Mouse (Mus musculus) CH12.LX (cell line): ENCODE results near the gene Ppil6. TPM values are rescaled to one million over a fixed set of nuclear protein-coding genes. Genes with fewer than 3 reads are reported as not detected.

Experiments used
- DNase-seq: peaks from one replicate; pipeline ENCODE4 v3.0.0-alpha.2; 2013; ENCODE audit errors: extremely low read depth
- H3K27ac ChIP-seq: 2 replicates; pipeline ENCODE4 v1.5.1; 2012; ENCODE audit warnings: low read depth, mild to moderate bottlenecking, control low read depth, moderate library complexity; ENCODE audit not compliant: insufficient read depth
- H3K27me3 ChIP-seq: replicated peaks from 2 replicates; pipeline ENCODE3; 2012; ENCODE audit warnings: inconsistent platforms
- H3K36me3 ChIP-seq, 2 experiments: replicated peaks in 1 of 2; 2 replicates each; pipeline versions ENCODE3 to v1.6.1; 2012; ENCODE audit warnings: inconsistent platforms in 1 of 2, low read length in 1 of 2, mild to moderate bottlenecking in 1 of 2, mixed read lengths in 1 of 2, moderate library complexity in 1 of 2; ENCODE audit not compliant: control insufficient read depth in 1 of 2, insufficient read depth in 1 of 2
- H3K4me1 ChIP-seq, 2 experiments: 2 replicates each; pipeline ENCODE4 v1.6.1; 2012; ENCODE audit warnings: inconsistent platforms in 1 of 2, moderate library complexity in 1 of 2; ENCODE audit not compliant: insufficient read depth in 2 of 2, control insufficient read depth in 1 of 2
- H3K4me2 ChIP-seq: 2 replicates; pipeline ENCODE4 v1.6.1; 2012; ENCODE audit warnings: low read depth, mild to moderate bottlenecking, control low read depth; ENCODE audit not compliant: poor library complexity, insufficient read depth, severe bottlenecking
- H3K4me3 ChIP-seq, 3 experiments: fragments of 150-350 bp in 1 of 3; sonication (generic) in 1 of 3; replicated peaks in 1 of 3; 2 replicates each; pipeline versions ENCODE3 to v1.5.1; 2011 to 2012; ENCODE audit warnings: low read depth in 2 of 3, low read length in 2 of 3, mild to moderate bottlenecking in 2 of 3, moderate library complexity in 2 of 3, control low read depth in 1 of 3, improper control_type of control experiment in 1 of 3, inconsistent platforms in 1 of 3, mixed read lengths in 1 of 3; ENCODE audit not compliant: poor library complexity in 1 of 3
- H3K79me2 ChIP-seq: replicated peaks from 2 replicates; pipeline ENCODE4 v1.6.1; 2012; ENCODE audit warnings: mild to moderate bottlenecking, moderate library complexity; ENCODE audit not compliant: control insufficient read depth, poor library complexity, insufficient read depth, severe bottlenecking; ENCODE audit errors: extremely low read depth
- H3K9ac ChIP-seq: 2 replicates; pipeline ENCODE4 v1.6.1; 2012; ENCODE audit warnings: low read depth, mild to moderate bottlenecking, control low read depth, moderate library complexity; ENCODE audit not compliant: insufficient read depth
- H3K9me3 ChIP-seq: replicated peaks from 2 replicates; pipeline ENCODE3; 2012; ENCODE audit warnings: low read length, inconsistent platforms, mixed read lengths
- CHD1 ChIP-seq: IDR thresholded peaks from 2 replicates; pipeline ENCODE4 v1.6.1; 2012; ENCODE audit warnings: low read depth, low read length, improper control_type of control experiment, inconsistent platforms
- HCFC1 ChIP-seq: IDR thresholded peaks from 2 replicates; pipeline ENCODE4 v1.6.1; 2012; ENCODE audit warnings: low read depth, mild to moderate bottlenecking, inconsistent platforms, low read length, improper control_type of control experiment
- JUN ChIP-seq: IDR thresholded peaks from 2 replicates; pipeline ENCODE4 v1.6.1; 2011; ENCODE audit warnings: low read depth, mild to moderate bottlenecking, low read length, improper control_type of control experiment, moderate library complexity; ENCODE audit not compliant: insufficient read depth
- JUND ChIP-seq: conservative IDR thresholded peaks from 2 replicates; pipeline ENCODE4 v1.6.1; 2011; ENCODE audit warnings: low read depth, low read length, improper control_type of control experiment
- KAT2A ChIP-seq: IDR thresholded peaks from 2 replicates; pipeline ENCODE4 v1.6.1; 2012; ENCODE audit warnings: low read length, improper control_type of control experiment, inconsistent platforms; ENCODE audit not compliant: insufficient replicate concordance
- MAX ChIP-seq: IDR thresholded peaks from 2 replicates; pipeline ENCODE4 v1.6.1; 2011; ENCODE audit warnings: low read length, improper control_type of control experiment
- NELFE ChIP-seq: IDR thresholded peaks from 2 replicates; pipeline ENCODE4 v1.6.1; 2011; ENCODE audit warnings: low read depth, low read length, improper control_type of control experiment
- POLR2A ChIP-seq: IDR thresholded peaks from 2 replicates; pipeline ENCODE4 v1.6.1; 2011; ENCODE audit warnings: low read depth, mild to moderate bottlenecking, improper control_type of control experiment, low read length
- RAD21 ChIP-seq: IDR thresholded peaks from 2 replicates; pipeline ENCODE4 v1.6.1; 2011; ENCODE audit warnings: low read depth, mild to moderate bottlenecking, low read length, improper control_type of control experiment, moderate library complexity
- RCOR1 ChIP-seq: conservative IDR thresholded peaks from 2 replicates; pipeline ENCODE4 v1.6.1; 2012; ENCODE audit warnings: low read depth, mild to moderate bottlenecking, inconsistent platforms, low read length, improper control_type of control experiment
- SMC3 ChIP-seq: IDR thresholded peaks from 2 replicates; pipeline ENCODE4 v1.6.1; 2011; ENCODE audit warnings: low read depth, low read length, improper control_type of control experiment
- TCF12 ChIP-seq: IDR thresholded peaks from 2 replicates; pipeline ENCODE4 v1.6.1; 2014; ENCODE audit warnings: low read depth, mild to moderate bottlenecking, inconsistent platforms, low read length, improper control_type of control experiment
- UBTF ChIP-seq: IDR thresholded peaks from 2 replicates; pipeline ENCODE4 v1.6.1; 2012; ENCODE audit warnings: low read depth, mild to moderate bottlenecking, inconsistent platforms, low read length, improper control_type of control experiment, moderate library complexity
- USF1 ChIP-seq: IDR thresholded peaks from 2 replicates; pipeline ENCODE4 v1.6.1; 2014; ENCODE audit warnings: low read depth, mild to moderate bottlenecking, inconsistent platforms, low read length, improper control_type of control experiment
- USF2 ChIP-seq: conservative IDR thresholded peaks from 2 replicates; pipeline ENCODE4 v1.6.1; 2011; ENCODE audit warnings: low read depth, low read length, improper control_type of control experiment
- ZKSCAN1 ChIP-seq: IDR thresholded peaks from 2 replicates; pipeline ENCODE4 v1.6.1; 2012; ENCODE audit warnings: low read depth, inconsistent platforms, low read length, improper control_type of control experiment, borderline replicate concordance
- ZMIZ1 ChIP-seq: IDR thresholded peaks from 2 replicates; pipeline ENCODE4 v1.6.1; 2012; ENCODE audit warnings: low read depth, mild to moderate bottlenecking, inconsistent platforms, low read length, improper control_type of control experiment
- dilution Hi-C: fragments of 300-500 bp; cut with MboI; formaldehyde crosslinking; loops from 2 replicates; pipeline ENCODE4 v1.14.3; 2020; ENCODE audit warnings: low sequenced_read_pairs; ENCODE audit not compliant: extremely low pct_unique_long_range_greater_than_20kb, extremely low pct_ligation_motif_present
- in situ Hi-C: fragments of 300-500 bp; cut with MboI; formaldehyde crosslinking; loops from 3 replicates; pipeline ENCODE4 v1.14.3; 2019; ENCODE audit warnings: low sequenced_read_pairs, low pct_ligation_motif_present, low pct_unique_long_range_greater_than_20kb, mixed read lengths
- polyA plus RNA-seq: library from polyadenylated mRNA; unstranded; fragments of >175 nt; gene quantifications from 2 replicates; pipeline ENCODE4 v1.2.1, GENCODE M21; 2012; ENCODE audit warnings: low read depth; ENCODE audit not compliant: insufficient read length
- total RNA-seq, 2 experiments: library from RNA; depleted of rRNA; stranded (reverse); fragments of 300-350 nt in 1 of 2; fragments of >200 nt in 1 of 2; gene quantifications; 2 replicates each; pipeline ENCODE4 v1.2.3; 2012 to 2014

Ppil6 gene
- total and polyA plus RNA-seq, 3 experiments = not detected

DNA sequence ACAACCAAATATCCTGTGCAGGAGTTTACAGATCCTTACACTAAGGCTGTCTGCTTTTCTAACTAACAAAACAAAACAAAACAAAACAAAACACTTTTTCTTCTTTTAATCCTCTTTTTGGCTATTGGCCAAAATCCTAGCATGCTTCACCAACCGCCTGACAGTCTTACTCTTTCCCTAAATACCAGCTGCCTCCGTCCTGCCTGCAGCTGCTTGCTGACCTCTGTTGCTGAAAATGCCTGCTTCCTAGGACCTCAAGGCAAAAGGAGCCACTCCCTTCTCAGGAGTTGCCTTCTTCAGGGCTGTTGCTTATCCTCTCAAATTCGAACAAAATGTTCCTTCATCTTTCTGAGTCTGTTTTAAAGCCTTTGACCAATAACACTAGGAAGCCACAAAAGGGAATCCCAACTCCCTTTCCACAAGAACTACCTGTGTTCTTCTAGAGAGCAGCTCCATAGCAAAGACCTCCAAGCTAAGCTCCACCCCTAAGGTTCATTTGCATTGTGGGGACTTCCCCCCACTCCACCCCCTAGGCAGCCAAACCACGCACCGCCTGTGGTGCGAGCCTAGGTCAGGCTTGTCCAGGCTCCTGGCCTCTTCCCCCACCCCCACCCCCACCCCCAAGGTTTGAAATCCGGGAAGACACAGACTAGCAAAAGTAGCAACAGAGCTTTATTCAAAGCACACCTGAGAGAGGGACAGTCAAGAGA, 54.4 kb downstream of the Ppil6 start:
- TF ChIP-seq JUN (no peak), ZKSCAN1 (no peak), TCF12 (peak; percentile 15; the same call in 1 of the 2 replicates), HCFC1 (no peak), NELFE (no peak), SMC3 (no peak), RAD21 (no peak; the same call in 1 of the 2 replicates), MAX (no peak), KAT2A (no peak), UBTF (no peak), POLR2A (peak; percentile 42; the same call in 1 of the 2 replicates), ZMIZ1 (no peak), USF2 (no peak), CHD1 (no peak), RCOR1 (no peak), JUND (no peak)
- TF ChIP-seq, all 38 proteins: peak for 2
- dilution Hi-C loops = no loop called here

DNA sequence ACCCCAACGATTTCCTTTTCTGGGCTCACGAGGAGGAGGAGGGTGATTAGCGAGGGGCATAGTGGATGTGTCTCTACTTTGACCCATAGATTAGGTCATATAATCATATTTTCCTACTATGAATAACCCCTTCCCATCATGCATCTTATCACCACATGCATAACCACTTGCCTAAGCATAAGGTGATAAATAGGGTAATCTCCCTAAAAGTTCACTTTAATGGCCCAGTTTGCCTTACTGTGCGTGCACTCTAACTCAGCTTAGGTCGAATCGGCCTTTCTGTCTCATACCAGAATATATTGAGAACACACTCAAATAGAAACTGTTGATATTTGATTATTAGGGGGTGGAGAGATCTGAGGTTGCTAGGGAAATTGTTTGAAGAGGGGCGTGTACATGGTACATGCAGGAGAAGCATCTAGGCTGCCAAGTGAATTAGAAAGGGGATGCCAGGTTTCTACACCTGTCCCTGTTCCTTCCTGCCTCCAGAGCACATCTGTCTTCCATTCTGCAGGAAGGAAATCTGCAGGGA, 55.1 kb downstream of the Ppil6 start:
- peaks cover 6 to 23% of the 10 kb centered on the region in 2 experiments for H3K4me1 ChIP-seq
- peaks cover 8% of the 10 kb centered on the region for H3K9me3 ChIP-seq
- H3K9ac ChIP-seq = peak overlapping the region; percentile 36; the same call in 1 of the 2 replicates
- H3K79me2 ChIP-seq = no peaks in the 10 kb centered on the region
- TF ChIP-seq USF1 (no peak), JUND (peak; percentile 41; the same call in 1 of the 2 replicates)
- dilution Hi-C loops = no loop called here
- peak; percentile 73 for DNase-seq
- peak overlapping the region; percentile 75 for H3K4me2 ChIP-seq
- in situ Hi-C loops = no loop called here
- no peaks in the 10 kb centered on the region for H3K36me3 ChIP-seq
- peak overlapping the region in 2 of 3 experiments; percentile 18 to 29 for H3K4me3 ChIP-seq
- H3K27ac ChIP-seq = no peak overlapping the region
- H3K27me3 ChIP-seq = no peaks in the 10 kb centered on the region

More for the DNA sequence above, 54.4 kb downstream of the Ppil6 start:
- H3K27ac ChIP-seq = 0 out of 2 replicates have a peak overlapping the region, but pooled peaks have one; percentile 13
- peak overlapping the region; percentile 36; the same call in 1 of the 2 replicates for H3K9ac ChIP-seq
- peaks cover 6 to 23% of the 10 kb centered on the region in 2 experiments for H3K4me1 ChIP-seq
- H3K9me3 ChIP-seq = peaks cover 6% of the 10 kb centered on the region
- DNase-seq = peak; percentile 87
- peak overlapping the region; percentile 75 for H3K4me2 ChIP-seq
- no peaks in the 10 kb centered on the region for H3K27me3 ChIP-seq
- H3K36me3 ChIP-seq = no peaks in the 10 kb centered on the region
- H3K79me2 ChIP-seq = no peaks in the 10 kb centered on the region
- peak overlapping the region in 2 of 3 experiments; percentile 29 to 39 for H3K4me3 ChIP-seq
- in situ Hi-C loops = no loop called here
